In the genomic region with DNA sequence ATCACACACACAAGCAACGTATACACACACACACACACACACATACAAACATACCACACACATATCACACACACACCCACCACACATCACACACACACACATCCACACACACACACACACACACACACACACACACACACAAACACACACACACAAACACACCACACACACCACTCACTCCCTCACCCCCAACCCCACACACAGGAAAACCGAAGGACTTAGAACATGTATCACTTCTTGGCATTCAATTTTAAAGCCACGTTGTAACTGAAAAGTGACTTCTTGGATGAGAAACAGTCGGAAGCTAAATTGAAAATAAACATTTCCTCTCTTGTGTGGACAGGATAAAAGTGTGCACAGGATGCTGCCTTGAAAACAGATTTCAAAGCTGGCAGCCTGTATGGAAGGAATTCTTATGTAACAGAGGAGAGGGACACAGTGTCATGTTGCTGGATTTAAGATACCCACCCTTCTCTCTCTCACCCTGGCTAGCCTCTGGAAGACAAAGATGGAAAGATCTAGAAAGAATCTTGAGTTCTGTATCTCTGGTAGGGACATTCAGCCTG, we compare ENCODE assay signal across 17 mouse cellular contexts. TPM values are rescaled to one million over a fixed set of nuclear protein-coding genes. Genes with fewer than 3 reads are reported as not detected.
DNase-seq lines count a peak whose midpoint lies in the region; ATAC-seq and TF ChIP-seq lines count a peak whose summit lies in the region.
"Had no signal": no experiment of that assay in that cellular context is flagged by ENCODE, and none has a peak within 500 bp of the region (broad histone marks: within the 10 kb centered on the region; RNA-seq: fewer than 3 reads in every experiment).

No protein-coding gene starts in this region.

- intact Hi-C loops in heart, adult 2 months (cut with DNase I): loop anchor here (1.0 kb wide), 1 partner anchor 22 kb away; no protein-coding TSS in a partner anchor
- intact Hi-C loops in heart, postnatal 36 days (cut with DNase I): loop anchor here (5.0 kb wide), 1 partner anchor 34 kb away; a partner anchor contains a TSS

- H3K27me3 ChIP-seq in heart, adult 2 months (ENCODE audit: control insufficient read depth, insufficient read depth, low read length): no peaks in the 10 kb centered on the region
- no peaks in the 10 kb centered on the region for H3K27me3 ChIP-seq in heart, embryonic 12.5 days (replicated peaks)
- H3K27me3 ChIP-seq in liver, postnatal 0 days (ENCODE audit: insufficient read depth, low read length): no peaks in the 10 kb centered on the region
- H3K27me3 ChIP-seq in stomach, postnatal 0 days (ENCODE audit: control insufficient read depth, insufficient read depth, low read length): no peaks in the 10 kb centered on the region
- H3K27me3 ChIP-seq: embryonic facial prominence, embryonic 12.5 days; megakaryocyte, embryonic 14.5 days had no signal

- H3K36me3 ChIP-seq in heart, adult 2 months (ENCODE audit: control insufficient read depth, insufficient read depth, low read length): peaks cover 5% of the 10 kb centered on the region
- H3K36me3 ChIP-seq in heart, embryonic 12.5 days: no peaks in the 10 kb centered on the region
- no peaks in the 10 kb centered on the region for H3K36me3 ChIP-seq in liver, postnatal 0 days (replicated peaks; ENCODE audit: insufficient read depth, low read length)
- no peaks in the 10 kb centered on the region for H3K36me3 ChIP-seq in stomach, postnatal 0 days (ENCODE audit: control insufficient read depth, insufficient read depth, low read length)
- H3K36me3 ChIP-seq: embryonic facial prominence, embryonic 12.5 days had no signal

- TF ChIP-seq POLR2A in heart, adult 2 months (IDR thresholded peaks at IDR 0.05; ENCODE audit: insufficient read depth, low read depth, low read length): no peak

- 0 out of 2 replicates have a peak, but pooled peaks have one; percentile 34 for TF ChIP-seq EP300 in heart, adult 2 months (IDR thresholded peaks at IDR 0.05; ENCODE audit: insufficient read depth, low read depth, low read length)
- TF ChIP-seq EP300 in liver, postnatal 0 days (IDR thresholded peaks at IDR 0.05; ENCODE audit: low read depth): peak; percentile 7; the same call in 1 of the 2 replicates
- no peak for TF ChIP-seq EP300 in stomach, postnatal 0 days (optimal IDR thresholded peaks at IDR 0.05)

- no peak overlapping the region for H3K9ac ChIP-seq in heart, adult 2 months (ENCODE audit: low read depth, low read length)
- no peak overlapping the region for H3K9ac ChIP-seq in heart, embryonic 12.5 days
- no peak overlapping the region for H3K9ac ChIP-seq in liver, postnatal 0 days (replicated peaks)
- H3K9ac ChIP-seq in stomach, postnatal 0 days (ENCODE audit: low read length): no peak overlapping the region
- H3K9ac ChIP-seq: embryonic facial prominence, embryonic 12.5 days; hindbrain, embryonic 14.5 days had no signal

- H3K9me3 ChIP-seq in heart, embryonic 12.5 days (replicated peaks): no peaks in the 10 kb centered on the region
- H3K9me3 ChIP-seq in liver, postnatal 0 days (ENCODE audit: low read length): no peaks in the 10 kb centered on the region
- H3K9me3 ChIP-seq in stomach, postnatal 0 days (ENCODE audit: control insufficient read depth, low read length): no peaks in the 10 kb centered on the region
- H3K9me3 ChIP-seq: embryonic facial prominence, embryonic 12.5 days; megakaryocyte, embryonic 14.5 days had no signal

- peaks cover 4% of the 10 kb centered on the region for H3K4me1 ChIP-seq in heart, adult 2 months (ENCODE audit: control insufficient read depth, insufficient read depth, low read length)
- no peaks in the 10 kb centered on the region for H3K4me1 ChIP-seq in heart, embryonic 12.5 days (replicated peaks)
- no peaks in the 10 kb centered on the region for H3K4me1 ChIP-seq in liver, postnatal 0 days (ENCODE audit: insufficient read depth)
- no peaks in the 10 kb centered on the region for H3K4me1 ChIP-seq in stomach, postnatal 0 days (replicated peaks; ENCODE audit: control insufficient read depth, insufficient read depth)
- H3K4me1 ChIP-seq: megakaryocyte, embryonic 14.5 days had no signal

- no peaks in the 10 kb centered on the region for H3K79me2 ChIP-seq in heart, adult 2 months (replicated peaks; ENCODE audit: control insufficient read depth, insufficient read depth, low read length)

- 36% methylated on average over 4 of the region's 4 CpGs for WGBS in heart, adult 2 months
- 66% methylated on average over 4 of the region's 4 CpGs for WGBS in heart, embryonic 12.5 days
- 58% methylated on average over 4 of the region's 4 CpGs for WGBS in liver, postnatal 0 days (ENCODE audit: insufficient replicate concordance)
- WGBS in stomach, postnatal 0 days: 44% methylated on average over 4 of the region's 4 CpGs

- no peak for TF ChIP-seq CTCF in heart, adult 2 months (IDR thresholded peaks at IDR 0.05)
- TF ChIP-seq CTCF in liver, postnatal 0 days (IDR thresholded peaks at IDR 0.05; ENCODE audit: low read depth): no peak
- no peak for TF ChIP-seq CTCF in stomach, postnatal 0 days (IDR thresholded peaks at IDR 0.05; ENCODE audit: low read depth)

- no peak for ATAC-seq in heart, embryonic 12.5 days (ENCODE audit: insufficient number of reproducible peaks, low FRiP score)
- no peak; the same call in 1 of the 2 replicates for ATAC-seq in liver, postnatal 0 days
- ATAC-seq in stomach, postnatal 0 days (ENCODE audit: low FRiP score, low TSS enrichment): no peak

- H3K27ac ChIP-seq in heart, adult 2 months: peak overlapping the region; percentile 82
- H3K27ac ChIP-seq in heart, embryonic 12.5 days (ENCODE audit: poor library complexity, severe bottlenecking): no peak overlapping the region
- no peak overlapping the region for H3K27ac ChIP-seq in liver, postnatal 0 days (ENCODE audit: low read depth)
- H3K27ac ChIP-seq in stomach, postnatal 0 days (replicated peaks): peak overlapping the region; percentile 40; the same call in 1 of the 2 replicates
- H3K27ac ChIP-seq: embryonic facial prominence, embryonic 12.5 days; hindbrain, embryonic 14.5 days had no signal

- H3K4me3 ChIP-seq in heart, adult 2 months: no peak overlapping the region
- H3K4me3 ChIP-seq in heart, embryonic 12.5 days: no peak overlapping the region
- no peak overlapping the region for H3K4me3 ChIP-seq in liver, postnatal 0 days (ENCODE audit: low read depth, low read length)
- no peak overlapping the region for H3K4me3 ChIP-seq in stomach, postnatal 0 days (ENCODE audit: low read depth, low read length)
- H3K4me3 ChIP-seq: embryonic facial prominence, embryonic 12.5 days; megakaryocyte, embryonic 14.5 days had no signal

- H3K4me2 ChIP-seq in heart, embryonic 12.5 days: no peak overlapping the region
- no peak overlapping the region for H3K4me2 ChIP-seq in liver, postnatal 0 days (ENCODE audit: low read depth, low read length)
- no peak overlapping the region for H3K4me2 ChIP-seq in stomach, postnatal 0 days (replicated peaks; ENCODE audit: low read depth)
- H3K4me2 ChIP-seq: embryonic facial prominence, embryonic 12.5 days; hindbrain, embryonic 14.5 days had no signal

- peak in 1 of 2 experiments; percentile 15 for DNase-seq in heart, adult 2 months
- DNase-seq in liver, postnatal 0 days: no peak
- DNase-seq in liver: no peak
- DNase-seq in heart, postnatal 36 days: peak; percentile 18 to 29
- DNase-seq in stomach, postnatal 0 days (ENCODE audit: low spot score): no peak
- DNase-seq in layer of hippocampus, postnatal 25 days (ENCODE audit: extremely low spot score in 1 of 2, low spot score in 1 of 2): no peak
- DNase-seq: cerebellum, adult 9-11 months; gastrocnemius, postnatal 10 days; thymus, postnatal 25 days had no signal

RNA-seq across cellular contexts. Expression of a gene that starts 5.9 kb away (rescaled TPM):
- total RNA-seq in heart, adult 2 months (2021): not detected
- 0.53 TPM in 1 of 2 replicates, not detected in the other for polyA plus RNA-seq in heart, adult 2 months (2012; rRNA removed)
- not detected in 2 replicates for polyA plus RNA-seq in heart, embryonic 12.5 days (2016; fragmentation: Nextera tagmentation; extraction: Ambion mirVana)
- polyA plus RNA-seq in liver, postnatal 0 days (2015; fragmentation: Nextera tagmentation; extraction: Ambion mirVana): not detected in 2 replicates
- total RNA-seq in heart, postnatal 36 days (2021): not detected
- polyA plus RNA-seq in stomach, postnatal 0 days (2015; fragmentation: Nextera tagmentation; extraction: Ambion mirVana): 0.08 TPM in 1 of 2 replicates, not detected in the other
- not detected for total RNA-seq in layer of hippocampus, postnatal 25 days (2021)
- total RNA-seq: left cerebral cortex, adult 18-20 months; monocyte, adult 5-6 weeks; neutrophil, adult 5-6 weeks had no signal
- polyA plus RNA-seq: forebrain, embryonic 11.5 days; hindbrain, embryonic 14.5 days had no signal

RNA-seq across cellular contexts. Expression of a gene that starts 32.9 kb away (rescaled TPM):
- total RNA-seq in heart, adult 2 months (2021): 10 to 100 TPM; 35.5 to 52.9 TPM
- polyA plus RNA-seq in heart, adult 2 months (2012; rRNA removed): 17.9 and 24.3 TPM in 2 replicates
- 1.4 and 1.6 TPM in 2 replicates for polyA plus RNA-seq in heart, embryonic 12.5 days (2016; fragmentation: Nextera tagmentation; extraction: Ambion mirVana)
- 0.55 and 0.62 TPM in 2 replicates for polyA plus RNA-seq in liver, postnatal 0 days (2015; fragmentation: Nextera tagmentation; extraction: Ambion mirVana)
- total RNA-seq in heart, postnatal 36 days (2021): 10 to 100 TPM; 40.6 to 56.9 TPM
- 16.4 and 17.7 TPM in 2 replicates for polyA plus RNA-seq in stomach, postnatal 0 days (2015; fragmentation: Nextera tagmentation; extraction: Ambion mirVana)
- 1 to 10 TPM; 2.2 TPM for total RNA-seq in layer of hippocampus, postnatal 25 days (2021)
- total RNA-seq: monocyte, adult 5-6 weeks had no signal

RNA-seq across cellular contexts. Expression of a gene that starts 52.9 kb away (rescaled TPM):
- under 1 TPM in 1 of 2 experiments, not detected in 1; 0.16 TPM for total RNA-seq in heart, adult 2 months (2021)
- 0.32 and 2.9 TPM in 2 replicates for polyA plus RNA-seq in heart, adult 2 months (2012; rRNA removed)
- not detected in 2 replicates for polyA plus RNA-seq in heart, embryonic 12.5 days (2016; fragmentation: Nextera tagmentation; extraction: Ambion mirVana)
- 0.08 TPM in 1 of 2 replicates, not detected in the other for polyA plus RNA-seq in liver, postnatal 0 days (2015; fragmentation: Nextera tagmentation; extraction: Ambion mirVana)
- not detected for total RNA-seq in heart, postnatal 36 days (2021)
- polyA plus RNA-seq in stomach, postnatal 0 days (2015; fragmentation: Nextera tagmentation; extraction: Ambion mirVana): 0.06 and 0.10 TPM in 2 replicates
- not detected for total RNA-seq in layer of hippocampus, postnatal 25 days (2021)
- total RNA-seq: gastrocnemius, postnatal 10 days; left cerebral cortex, adult 18-20 months; monocyte, adult 5-6 weeks; neutrophil, adult 5-6 weeks had no signal
- polyA plus RNA-seq: embryonic facial prominence, embryonic 12.5 days; forebrain, embryonic 11.5 days; hindbrain, embryonic 14.5 days had no signal

Comparison
In these comparisons a context has a peak if more than half of its experiments do, and no peak if none do; other contexts are left out.
1. H3K27ac ChIP-seq: peak in heart, adult 2 months (single experiment) and stomach, postnatal 0 days (single experiment); none in heart, embryonic 12.5 days (single experiment) and liver, postnatal 0 days (single experiment).
2. DNase-seq: peak in heart, postnatal 36 days (2 of 2); none in liver, postnatal 0 days (single experiment), liver (single experiment), stomach, postnatal 0 days (single experiment) and layer of hippocampus, postnatal 25 days (0 of 2).